Mouse (Mus musculus): ENCODE results near the gene Pip4k2a. TPM values are rescaled to one million over a fixed set of nuclear protein-coding genes. Genes with fewer than 3 reads are reported as not detected.

Pip4k2a gene
- polyA plus RNA-seq, 1 experiment from 2014 or later: 11.8 TPM

DNA sequence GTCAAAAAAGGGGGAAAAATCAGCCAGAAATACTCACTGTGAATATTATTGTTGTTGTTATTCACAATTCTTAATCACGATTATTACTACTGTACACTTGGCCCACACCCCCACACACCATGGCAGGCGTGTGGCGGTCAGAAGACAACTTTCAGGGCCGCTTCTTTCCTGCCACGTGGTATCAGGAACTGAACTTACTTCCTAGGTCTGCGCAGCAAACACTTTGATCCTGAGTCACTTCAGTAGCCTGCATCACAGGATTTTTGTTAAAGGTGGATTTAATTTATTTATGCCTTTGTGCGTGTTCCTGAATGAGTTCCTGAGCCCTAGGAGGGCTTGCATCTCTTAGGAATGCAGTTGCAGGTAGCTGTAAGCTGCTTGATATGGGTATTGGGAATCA lies 49.2 kb downstream of the Pip4k2a start:
- Histone ChIP-seq H3K9me3 (no peaks in the 10 kb centered on the region), H3K27me3 (no peaks in the 10 kb centered on the region), H3K9ac (replicated peaks) (no peak overlapping the region), H3K36me3 (no peaks in the 10 kb centered on the region), H3K4me1 (peaks cover 7% of the 10 kb centered on the region; the same call in 1 of the 2 replicates), H3K4me3 (no peak overlapping the region), H3K27ac (replicated peaks) (no peak overlapping the region), H3K4me2 (replicated peaks) (no peak overlapping the region)
- no peak for ATAC-seq (replicated peaks)
- 88% methylated on average over 7 of the region's 7 CpGs for WGBS

DNA sequence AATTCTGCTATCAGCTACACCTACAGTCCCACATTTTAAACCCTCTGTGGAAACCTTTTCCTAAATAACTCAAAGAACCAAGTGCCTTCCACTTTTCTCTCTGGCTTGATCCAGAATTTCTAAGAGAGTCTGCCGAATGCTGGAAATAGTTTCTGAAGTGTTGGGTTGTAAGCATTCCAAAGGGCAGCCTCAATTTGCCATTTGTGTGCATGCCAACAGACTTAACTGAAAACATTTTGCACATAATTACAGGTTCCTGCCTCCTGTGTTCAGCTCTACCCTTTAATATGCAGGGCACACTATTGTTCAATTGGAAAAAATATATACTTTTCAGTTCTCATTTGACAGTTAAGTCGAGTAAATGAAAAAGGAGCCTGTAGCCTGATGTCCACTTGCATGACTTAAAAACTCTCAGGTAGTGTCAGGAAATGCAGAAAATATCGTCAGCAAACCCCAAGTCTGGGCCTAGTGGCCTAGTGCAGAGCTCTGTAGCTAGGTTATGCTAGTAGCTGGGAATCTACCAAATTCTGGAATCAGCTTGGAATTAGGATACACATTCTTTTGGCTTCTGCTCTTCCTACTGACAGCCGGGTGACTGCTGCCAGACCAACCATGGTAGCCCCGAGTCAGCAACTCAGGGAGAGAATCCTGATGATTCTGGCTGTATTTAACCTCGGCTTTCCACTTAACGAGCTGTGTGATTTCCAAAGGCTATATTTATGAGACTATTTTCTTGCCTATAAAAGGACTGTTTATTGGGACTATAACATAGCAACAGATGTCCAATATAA lies 50.1 kb downstream of the Pip4k2a start:
- Histone ChIP-seq H3K4me3 (no peak overlapping the region), H3K27me3 (no peaks in the 10 kb centered on the region), H3K9ac (replicated peaks) (no peak overlapping the region), H3K27ac (replicated peaks) (no peak overlapping the region), H3K4me2 (replicated peaks) (no peak overlapping the region), H3K9me3 (no peaks in the 10 kb centered on the region), H3K4me1 (peaks cover 7% of the 10 kb centered on the region; the same call in 1 of the 2 replicates), H3K36me3 (no peaks in the 10 kb centered on the region)
- 40% methylated on average over 7 of the region's 7 CpGs for WGBS
- no peak for ATAC-seq (replicated peaks)

DNA sequence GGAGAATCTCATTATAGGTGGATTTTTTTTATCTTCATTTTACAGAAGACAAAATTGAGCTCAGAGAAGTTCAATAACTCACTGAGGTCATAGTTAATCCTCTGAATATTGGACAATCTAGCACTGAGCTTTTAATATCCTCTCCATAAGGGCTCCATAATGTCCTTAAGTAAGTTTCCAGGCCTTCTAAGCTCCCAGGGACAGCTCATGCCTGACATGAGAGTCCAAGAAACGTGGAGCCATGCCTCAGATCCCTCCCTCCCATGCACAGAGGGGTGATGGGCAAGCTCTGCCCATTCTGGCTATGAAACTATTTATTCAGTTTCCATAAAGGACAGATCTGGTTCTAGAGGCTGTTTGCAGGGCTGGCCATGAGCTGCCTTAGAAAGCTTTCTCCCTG lies 52.5 kb downstream of the Pip4k2a start:
- Histone ChIP-seq H3K9me3 (no peaks in the 10 kb centered on the region), H3K4me1 (peaks cover 7% of the 10 kb centered on the region; the same call in 1 of the 2 replicates), H3K36me3 (no peaks in the 10 kb centered on the region), H3K4me2 (replicated peaks) (no peak overlapping the region), H3K27me3 (no peaks in the 10 kb centered on the region), H3K9ac (replicated peaks) (no peak overlapping the region), H3K27ac (replicated peaks) (no peak overlapping the region), H3K4me3 (no peak overlapping the region)
- 66% methylated on average over 1 of the region's 1 CpGs for WGBS
- no peak for ATAC-seq (replicated peaks)

DNA sequence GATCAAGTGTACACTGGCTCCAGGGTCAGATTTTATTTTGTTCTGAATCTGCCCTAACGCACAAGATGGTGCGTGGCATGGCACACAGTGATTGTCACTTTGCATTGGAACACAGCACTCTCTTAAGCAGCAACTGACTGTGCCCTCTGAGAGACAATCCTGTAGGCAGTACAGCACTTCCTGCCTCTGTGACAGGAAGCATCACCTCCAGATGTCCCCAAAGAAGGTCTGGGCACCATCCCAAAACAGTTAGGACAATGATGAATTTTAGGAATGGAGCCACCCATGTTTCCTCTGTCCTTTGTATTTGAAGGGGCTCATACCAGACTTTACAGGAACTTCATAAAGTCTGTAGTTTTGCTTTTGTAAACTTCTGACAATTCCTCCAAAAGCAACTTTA lies 54.0 kb downstream of the Pip4k2a start:
- WGBS: 90% methylated on average over 2 of the region's 2 CpGs
- Histone ChIP-seq H3K4me1 (peaks cover 11% of the 10 kb centered on the region; the same call in 1 of the 2 replicates), H3K9ac (replicated peaks) (no peak overlapping the region), H3K36me3 (no peaks in the 10 kb centered on the region), H3K4me2 (replicated peaks) (no peak overlapping the region), H3K9me3 (no peaks in the 10 kb centered on the region), H3K27ac (replicated peaks) (no peak overlapping the region), H3K4me3 (no peak overlapping the region), H3K27me3 (no peaks in the 10 kb centered on the region)
- no peak for ATAC-seq (replicated peaks)

DNA sequence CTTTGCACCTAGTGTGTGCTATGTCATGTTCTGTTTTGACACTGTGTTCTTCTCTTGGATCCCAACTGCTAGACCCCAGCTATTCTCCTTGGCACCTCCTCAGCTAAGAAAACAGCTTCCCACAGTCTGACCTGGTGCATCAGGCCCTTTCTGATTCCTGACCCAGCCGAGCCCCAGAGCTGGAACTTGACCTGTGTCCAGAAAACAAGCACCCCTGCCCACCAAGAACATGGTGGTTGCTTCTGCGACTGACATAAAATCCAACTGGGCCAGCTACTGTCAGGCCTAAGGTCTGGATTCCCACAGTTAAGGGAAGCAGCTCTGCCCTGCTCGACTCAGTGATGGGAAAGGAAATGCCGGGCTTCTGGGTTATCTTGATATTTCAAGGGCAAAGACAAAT lies 54.6 kb downstream of the Pip4k2a start:
- no peak overlapping the region for H3K4me3 ChIP-seq
- no peak overlapping the region for H3K27ac ChIP-seq (replicated peaks)
- no peaks in the 10 kb centered on the region for H3K36me3 ChIP-seq
- peaks cover 13% of the 10 kb centered on the region; the same call in 1 of the 2 replicates for H3K4me1 ChIP-seq
- no peak overlapping the region for H3K9ac ChIP-seq (replicated peaks)
- no peak overlapping the region for H3K4me2 ChIP-seq (replicated peaks)
- H3K9me3 ChIP-seq: no peaks in the 10 kb centered on the region
- no peak for ATAC-seq (replicated peaks)
- WGBS: 85% methylated on average over 4 of the region's 4 CpGs
- no peaks in the 10 kb centered on the region for H3K27me3 ChIP-seq

DNA sequence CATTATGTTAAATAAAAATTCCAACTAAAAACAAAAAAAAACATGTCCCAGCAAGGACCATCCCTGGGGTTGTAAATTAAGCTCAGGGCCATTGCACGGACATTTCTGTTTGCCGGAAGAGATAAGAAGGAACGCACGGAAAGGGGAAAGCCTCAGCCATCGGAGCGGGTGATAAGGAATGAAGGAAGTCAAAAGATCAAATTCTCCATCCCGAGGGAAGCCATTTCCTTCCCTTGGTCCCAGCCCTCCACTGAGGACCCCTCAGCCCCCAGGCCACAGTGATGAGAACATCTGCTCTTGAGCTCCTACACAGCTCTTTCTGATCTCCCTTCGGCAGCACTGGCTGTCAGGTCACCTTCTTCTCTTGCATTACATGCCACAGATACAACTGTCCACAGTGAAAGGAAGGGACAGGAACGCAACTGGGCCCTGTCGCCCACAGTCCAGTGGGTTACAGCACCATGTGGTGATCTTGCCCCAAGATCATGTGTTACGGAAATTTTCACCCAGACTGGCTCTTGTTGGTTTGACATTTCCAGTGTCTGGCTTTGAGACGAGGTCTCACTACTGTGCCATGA lies 57.1 kb downstream of the Pip4k2a start:
- Histone ChIP-seq H3K27ac (replicated peaks) (no peak overlapping the region), H3K36me3 (no peaks in the 10 kb centered on the region), H3K4me3 (no peak overlapping the region), H3K9ac (replicated peaks) (no peak overlapping the region), H3K4me1 (peaks cover 6% of the 10 kb centered on the region; the same call in 1 of the 2 replicates), H3K4me2 (replicated peaks) (no peak overlapping the region), H3K27me3 (no peaks in the 10 kb centered on the region), H3K9me3 (no peaks in the 10 kb centered on the region)
- no peak for ATAC-seq (replicated peaks)
- WGBS: 91% methylated on average over 12 of the region's 12 CpGs

DNA sequence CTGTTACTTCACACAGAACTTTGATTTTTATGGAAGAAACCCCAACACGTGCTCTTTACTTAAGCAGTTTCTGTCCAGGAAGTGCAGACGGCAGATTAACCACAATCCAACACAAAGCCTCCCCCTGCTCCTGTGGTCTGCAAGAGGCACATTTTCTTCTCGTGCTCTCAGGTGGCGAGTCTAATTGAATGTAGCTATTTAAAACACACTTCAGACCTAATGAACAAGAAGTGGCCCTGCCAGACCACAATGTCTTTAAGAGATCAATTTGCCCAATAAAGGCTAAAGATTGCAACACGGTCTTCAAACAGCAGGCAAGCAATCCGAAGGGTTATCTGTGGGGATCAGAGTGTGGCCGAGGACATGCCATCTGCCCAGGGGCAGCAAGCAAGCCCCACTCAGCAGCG lies 59.0 kb downstream of the Pip4k2a start:
- Histone ChIP-seq H3K4me3 (no peak overlapping the region), H3K9ac (replicated peaks) (no peak overlapping the region), H3K4me2 (replicated peaks) (no peak overlapping the region), H3K36me3 (no peaks in the 10 kb centered on the region), H3K4me1 (peaks cover 6% of the 10 kb centered on the region; the same call in 1 of the 2 replicates), H3K27ac (replicated peaks) (no peak overlapping the region), H3K27me3 (no peaks in the 10 kb centered on the region), H3K9me3 (no peaks in the 10 kb centered on the region)
- WGBS: 10% methylated on average over 8 of the region's 8 CpGs
- no peak for ATAC-seq (replicated peaks)

DNA sequence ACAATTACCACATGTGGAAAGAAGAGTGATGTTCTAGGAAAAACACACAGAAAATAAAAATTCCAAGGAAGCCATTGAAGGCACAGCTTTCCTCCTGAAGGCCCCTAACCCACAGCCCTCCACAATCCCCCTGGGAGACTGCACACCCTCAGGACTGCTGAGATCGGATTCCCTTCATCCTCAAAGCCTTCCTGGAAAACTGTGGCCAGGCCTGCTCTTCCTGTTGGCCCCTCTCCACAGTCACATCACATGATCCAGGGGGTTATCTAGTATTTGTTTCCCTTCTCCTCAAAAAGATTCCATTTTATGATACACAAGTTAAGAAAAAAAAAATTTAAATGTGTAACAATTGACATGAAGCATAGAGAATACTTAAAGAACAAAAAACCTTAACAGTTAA lies 59.7 kb downstream of the Pip4k2a start:
- ATAC-seq (replicated peaks): no peak
- peaks cover 6% of the 10 kb centered on the region; the same call in 1 of the 2 replicates for H3K4me1 ChIP-seq
- WGBS: 52% methylated on average over 1 of the region's 1 CpGs
- H3K27ac ChIP-seq (replicated peaks): no peak overlapping the region
- no peak overlapping the region for H3K4me3 ChIP-seq
- H3K36me3 ChIP-seq: no peaks in the 10 kb centered on the region
- no peaks in the 10 kb centered on the region for H3K9me3 ChIP-seq
- no peaks in the 10 kb centered on the region for H3K27me3 ChIP-seq
- H3K9ac ChIP-seq (replicated peaks): no peak overlapping the region
- H3K4me2 ChIP-seq (replicated peaks): no peak overlapping the region

DNA sequence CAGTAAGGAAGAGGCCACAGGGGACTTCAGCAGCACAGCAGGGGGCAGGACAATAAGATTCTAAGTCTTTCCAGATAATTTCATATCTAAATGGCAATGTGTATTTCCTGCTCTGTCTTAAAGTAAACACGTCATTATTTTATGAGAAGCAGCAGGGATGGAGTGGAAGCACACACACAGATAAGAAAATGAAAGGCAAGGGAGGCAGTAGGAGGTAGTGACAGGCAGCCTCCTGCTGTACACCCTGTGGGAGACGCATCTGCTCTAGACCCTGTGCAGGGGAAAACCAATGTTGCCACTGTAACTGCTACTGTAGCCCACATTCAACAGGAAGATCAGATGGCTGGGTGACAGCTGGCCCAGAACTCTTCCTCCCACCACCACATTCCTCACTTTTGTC lies 60.3 kb downstream of the Pip4k2a start:
- ATAC-seq (replicated peaks): 0 out of 2 replicates have a peak, but pooled peaks have one; percentile 29
- Histone ChIP-seq H3K4me1 (peaks cover 6% of the 10 kb centered on the region; the same call in 1 of the 2 replicates), H3K36me3 (no peaks in the 10 kb centered on the region), H3K9ac (replicated peaks) (no peak overlapping the region), H3K4me2 (replicated peaks) (no peak overlapping the region), H3K27ac (replicated peaks) (no peak overlapping the region), H3K9me3 (no peaks in the 10 kb centered on the region), H3K4me3 (no peak overlapping the region), H3K27me3 (no peaks in the 10 kb centered on the region)
- 74% methylated on average over 2 of the region's 2 CpGs for WGBS

DNA sequence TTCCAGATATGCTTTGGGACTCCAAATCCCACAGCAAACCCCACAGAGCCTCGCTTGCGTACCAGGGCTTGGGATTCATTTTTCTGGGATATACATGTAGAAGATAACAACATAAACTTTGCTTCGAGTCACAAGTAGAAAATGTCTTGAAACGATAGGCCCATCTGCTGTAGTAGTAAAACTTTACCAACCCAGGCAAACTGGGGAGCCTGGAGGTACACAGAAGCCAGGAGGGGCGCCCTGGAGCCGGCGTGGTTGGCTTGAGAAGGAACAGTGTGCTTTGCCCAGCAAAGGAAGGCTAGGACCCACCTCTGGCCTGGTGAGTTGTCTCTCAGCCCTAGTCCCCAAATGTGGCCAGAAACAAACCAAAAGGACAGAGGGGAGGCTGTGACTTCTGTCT lies 61.5 kb downstream of the Pip4k2a start:
- Histone ChIP-seq H3K27ac (replicated peaks) (no peak overlapping the region), H3K9me3 (no peaks in the 10 kb centered on the region)
- WGBS: 92% methylated on average over 7 of the region's 7 CpGs

DNA sequence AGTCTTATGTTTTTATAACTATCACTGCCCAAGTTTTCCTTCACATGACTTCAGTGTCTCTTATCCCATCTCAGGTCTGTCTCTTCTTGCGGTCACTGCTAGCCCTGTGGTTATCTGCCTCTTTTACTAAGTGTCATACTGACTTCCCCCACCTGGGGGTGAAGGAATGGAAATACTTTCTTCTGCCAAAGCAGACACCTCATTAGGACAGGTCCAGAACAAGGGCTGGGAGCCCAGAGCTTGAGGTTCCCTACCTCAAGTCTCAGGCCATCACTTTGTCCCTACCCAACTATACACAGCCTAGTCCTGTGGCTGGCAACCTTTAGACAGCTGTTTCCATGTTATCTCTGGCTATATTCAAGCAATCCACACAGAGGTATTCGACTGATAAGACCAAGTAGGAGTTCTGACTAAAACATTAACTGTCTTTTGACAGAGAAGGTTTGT lies 62.3 kb downstream of the Pip4k2a start:
- no peaks in the 10 kb centered on the region for H3K36me3 ChIP-seq
- no peak overlapping the region for H3K4me2 ChIP-seq (replicated peaks)
- no peak for ATAC-seq (replicated peaks)
- 92% methylated on average over 2 of the region's 2 CpGs for WGBS
- peaks cover 6% of the 10 kb centered on the region; the same call in 1 of the 2 replicates for H3K4me1 ChIP-seq
- H3K27ac ChIP-seq (replicated peaks): no peak overlapping the region
- no peaks in the 10 kb centered on the region for H3K9me3 ChIP-seq
- H3K9ac ChIP-seq (replicated peaks): no peak overlapping the region
- no peak overlapping the region for H3K4me3 ChIP-seq
- no peaks in the 10 kb centered on the region for H3K27me3 ChIP-seq

More for the DNA sequence above, 61.5 kb downstream of the Pip4k2a start:
- Histone ChIP-seq H3K4me3 (no peak overlapping the region), H3K4me1 (peaks cover 6% of the 10 kb centered on the region; the same call in 1 of the 2 replicates), H3K27me3 (no peaks in the 10 kb centered on the region), H3K36me3 (no peaks in the 10 kb centered on the region), H3K4me2 (replicated peaks) (no peak overlapping the region), H3K9ac (replicated peaks) (no peak overlapping the region)
- no peak for ATAC-seq (replicated peaks)

DNA sequence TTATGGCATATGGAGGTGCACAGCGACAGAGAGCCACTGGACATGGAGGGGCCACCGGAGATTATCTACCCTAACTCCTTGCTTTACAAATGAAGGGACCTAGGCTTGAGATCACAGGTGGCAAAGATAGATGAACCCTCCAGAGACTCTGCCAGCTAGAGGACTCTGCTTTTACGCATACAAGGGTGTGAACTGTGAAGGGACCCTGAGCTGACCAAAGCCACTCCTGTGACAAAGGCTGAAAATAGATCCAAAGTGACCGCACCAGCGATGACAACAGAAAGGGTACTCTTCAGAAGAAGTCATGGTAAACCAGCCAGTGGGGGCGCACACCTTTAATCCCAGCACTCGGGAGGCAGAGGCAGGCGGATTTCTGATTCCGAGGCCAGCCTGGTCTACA lies 63.8 kb downstream of the Pip4k2a start:
- H3K36me3 ChIP-seq: no peaks in the 10 kb centered on the region
- H3K27me3 ChIP-seq: no peaks in the 10 kb centered on the region
- H3K9ac ChIP-seq (replicated peaks): no peak overlapping the region
- H3K4me1 ChIP-seq: peaks cover 4% of the 10 kb centered on the region; the same call in 1 of the 2 replicates
- ATAC-seq (replicated peaks): no peak
- H3K4me3 ChIP-seq: no peak overlapping the region
- H3K9me3 ChIP-seq: no peaks in the 10 kb centered on the region
- no peak overlapping the region for H3K4me2 ChIP-seq (replicated peaks)
- no peak overlapping the region for H3K27ac ChIP-seq (replicated peaks)
- WGBS: 95% methylated on average over 9 of the region's 9 CpGs
